Mouse (Mus musculus) thymus, postnatal 4 days (tissue): Measurements from ENCODE around the gene Cpeb3.
"Not testable (repeated sequence)": the region's sequence is repeated elsewhere in the genome, so short reads cannot be mapped to it uniquely, and the experiment has no call there.

Source experiments
- DNase-seq: peaks from one replicate; pipeline ENCODE4 v3.0.0; 2021

Gene Cpeb3

GRCm38 (mm10) chr19:37206641-37207302 is 1.6 kb downstream of the Cpeb3 start:
- peak; percentile 62 for DNase-seq

GRCm38 (mm10) chr19:37205155-37205554 is 3.2 kb downstream of the Cpeb3 start:
- not testable (repeated sequence) for DNase-seq

GRCm38 (mm10) chr19:37203371-37203770 is 5.0 kb downstream of the Cpeb3 start:
- DNase-seq, result no peak

- no peak for DNase-seq
Measured at GRCm38 (mm10) chr19:37199889-37200288, 8.5 kb downstream of the Cpeb3 start.

- no peak for DNase-seq
Measured at GRCm38 (mm10) chr19:37198165-37198880, 10.1 kb downstream of the Cpeb3 start.

- DNase-seq, result no peak
Measured at GRCm38 (mm10) chr19:37192475-37193058, 15.8 kb downstream of the Cpeb3 start.

GRCm38 (mm10) chr19:37188366-37188948 is 19.9 kb downstream of the Cpeb3 start:
- DNase-seq, result no peak

- DNase-seq, result peak; percentile 21
Measured at GRCm38 (mm10) chr19:37177819-37178708, 30.3 kb downstream of the Cpeb3 start.

GRCm38 (mm10) chr19:37176879-37177462 is 31.4 kb downstream of the Cpeb3 start:
- DNase-seq, result no peak

- no peak for DNase-seq
Measured at GRCm38 (mm10) chr19:37175919-37176318, 32.5 kb downstream of the Cpeb3 start.

- no peak for DNase-seq
Measured at GRCm38 (mm10) chr19:37175436-37175805, 33.0 kb downstream of the Cpeb3 start.

- DNase-seq, result peak; percentile 37
Measured at GRCm38 (mm10) chr19:37174716-37175435, 33.5 kb downstream of the Cpeb3 start.

- DNase-seq, result peak; percentile 43
Measured at GRCm38 (mm10) chr19:37174116-37174715, 34.2 kb downstream of the Cpeb3 start.

GRCm38 (mm10) chr19:37173331-37174115 is 34.9 kb downstream of the Cpeb3 start:
- DNase-seq, result no peak

- no peak for DNase-seq
Measured at GRCm38 (mm10) chr19:37172566-37173130, 35.8 kb downstream of the Cpeb3 start.

- DNase-seq, result no peak
Measured at GRCm38 (mm10) chr19:37172096-37172495, 36.3 kb downstream of the Cpeb3 start.

GRCm38 (mm10) chr19:37156770-37157336 is 51.5 kb downstream of the Cpeb3 start:
- no peak for DNase-seq

- no peak for DNase-seq
Measured at GRCm38 (mm10) chr19:37156040-37156439, 52.4 kb downstream of the Cpeb3 start.

GRCm38 (mm10) chr19:37147145-37147544 is 61.3 kb downstream of the Cpeb3 start:
- no peak for DNase-seq

GRCm38 (mm10) chr19:37145846-37146245 is 62.6 kb downstream of the Cpeb3 start:
- DNase-seq, result no peak
